Mouse (Mus musculus) leukemia stem cell, adult 10-12 weeks (primary cell): Measurements from ENCODE around the gene Gm21170. TPM values are rescaled to one million over a fixed set of nuclear protein-coding genes. Genes with fewer than 3 reads are reported as not detected.

ENCODE experiments used
- polyA plus RNA-seq: library from polyadenylated mRNA; stranded (reverse); fragments of >175 nt; gene quantifications from 2 replicates; pipeline ENCODE4 v1.2.3, GENCODE M21; 2012; ENCODE audit warnings: low replicate concordance

The Gm21170 gene
- not detected in 2 replicates for polyA plus RNA-seq

DNA sequence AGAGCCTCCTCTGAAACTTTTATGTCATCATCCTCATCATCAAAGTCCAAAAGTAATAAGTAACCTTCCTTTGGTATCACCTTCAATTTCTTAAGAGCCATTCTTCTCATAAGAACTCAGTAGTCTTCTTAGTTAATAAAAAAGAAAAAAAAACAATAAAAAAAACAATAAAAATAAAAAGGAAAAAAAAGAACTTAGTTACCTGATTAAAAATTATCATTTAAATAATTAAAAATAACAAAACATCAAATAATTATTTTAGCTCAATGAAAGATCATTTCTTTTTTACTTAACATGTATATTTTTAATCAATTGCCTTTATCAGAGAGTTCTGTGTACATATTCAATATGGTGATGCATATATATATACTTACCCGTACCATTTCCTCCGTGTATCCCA is at the start of gene Gm21170:
Gm21170 (minus strand) TSS at position 101 of the 400 bp plus-strand sequence.

Other genes starting within 250 kb of the Gm21170 start
- gene Gm21256, start 240.1 kb downstream of the Gm21170 start, polyA plus RNA-seq, result not detected in 2 replicates